Mouse (Mus musculus) mature B cell (primary cell): ENCODE data around the gene Gprc5a.

Experiments
- in situ Hi-C: fragments of 300-500 bp; cut with MboI; formaldehyde crosslinking; loops from 2 replicates; pipeline ENCODE4 v1.14.3; 2019

Gene Gprc5a

GRCm38 (mm10) chr6:135074405-135074947 is 9.0 kb downstream of the Gprc5a start:
- in situ Hi-C loops: no loop called here

GRCm38 (mm10) chr6:135076202-135076601 is 10.8 kb downstream of the Gprc5a start:
- in situ Hi-C loops: loop anchor here (25.0 kb wide), 1 partner anchor 311 kb away; no protein-coding TSS in a partner anchor

GRCm38 (mm10) chr6:135078420-135078819 is 13.0 kb downstream of the Gprc5a start:
- in situ Hi-C loops: loop anchor here (25.0 kb wide), 1 partner anchor 309 kb away; no protein-coding TSS in a partner anchor

GRCm38 (mm10) chr6:135083991-135084502 is 18.6 kb downstream of the Gprc5a start:
- in situ Hi-C loops: loop anchor here (25.0 kb wide), 1 partner anchor 303 kb away; no protein-coding TSS in a partner anchor

- in situ Hi-C loops: loop anchor here (25.0 kb wide), 1 partner anchor 302 kb away; no protein-coding TSS in a partner anchor
These were observed 20.3 kb downstream of the Gprc5a start for GRCm38 (mm10) chr6:135085703-135086102.

GRCm38 (mm10) chr6:135087721-135088451 is 22.4 kb downstream of the Gprc5a start:
- in situ Hi-C loops: loop anchor here (25.0 kb wide), 1 partner anchor 299 kb away; no protein-coding TSS in a partner anchor

- in situ Hi-C loops: loop anchor here (25.0 kb wide), 1 partner anchor 298 kb away; no protein-coding TSS in a partner anchor
These were observed 24.3 kb downstream of the Gprc5a start for GRCm38 (mm10) chr6:135089786-135090185.

GRCm38 (mm10) chr6:135090661-135091060 is 25.2 kb downstream of the Gprc5a start:
- in situ Hi-C loops: loop anchor here (25.0 kb wide), 1 partner anchor 297 kb away; no protein-coding TSS in a partner anchor

- in situ Hi-C loops: loop anchor here (25.0 kb wide), 1 partner anchor 294 kb away; no protein-coding TSS in a partner anchor
These were observed 27.5 kb downstream of the Gprc5a start for GRCm38 (mm10) chr6:135092798-135093470.

GRCm38 (mm10) chr6:135100787-135101472 is 35.5 kb downstream of the Gprc5a start:
- in situ Hi-C loops: no loop called here

GRCm38 (mm10) chr6:135102736-135103303 is 37.4 kb downstream of the Gprc5a start:
- in situ Hi-C loops: no loop called here

- in situ Hi-C loops: no loop called here
These were observed 41.6 kb downstream of the Gprc5a start for GRCm38 (mm10) chr6:135107014-135107413.

GRCm38 (mm10) chr6:135112411-135113113 is 47.1 kb downstream of the Gprc5a start:
- in situ Hi-C loops: no loop called here

- in situ Hi-C loops: no loop called here
These were observed 47.6 kb downstream of the Gprc5a start for GRCm38 (mm10) chr6:135113114-135113436.

- in situ Hi-C loops: no loop called here
These were observed 51.0 kb downstream of the Gprc5a start for GRCm38 (mm10) chr6:135116479-135116878.

- in situ Hi-C loops: no loop called here
These were observed 52.7 kb downstream of the Gprc5a start, which contains the start of gene Gprc5d for GRCm38 (mm10) chr6:135118183-135118582. Gene Gprc5d, minus strand, starts transcription at chr6:135118283.

GRCm38 (mm10) chr6:135124755-135125380 is 59.4 kb downstream of the Gprc5a start:
- in situ Hi-C loops: no loop called here

GRCm38 (mm10) chr6:135133086-135133485 is 67.6 kb downstream of the Gprc5a start:
- in situ Hi-C loops: no loop called here

GRCm38 (mm10) chr6:135133486-135133885 is 68.0 kb downstream of the Gprc5a start:
- in situ Hi-C loops: no loop called here
